Mouse (Mus musculus): ENCODE data around the gene CN725425. TPM values are rescaled to one million over a fixed set of nuclear protein-coding genes. Genes with fewer than 3 reads are reported as not detected.

Gene CN725425
- polyA plus RNA-seq (2016; fragmentation: Nextera tagmentation; extraction: Ambion mirVana), result not detected in 2 replicates

DNA sequence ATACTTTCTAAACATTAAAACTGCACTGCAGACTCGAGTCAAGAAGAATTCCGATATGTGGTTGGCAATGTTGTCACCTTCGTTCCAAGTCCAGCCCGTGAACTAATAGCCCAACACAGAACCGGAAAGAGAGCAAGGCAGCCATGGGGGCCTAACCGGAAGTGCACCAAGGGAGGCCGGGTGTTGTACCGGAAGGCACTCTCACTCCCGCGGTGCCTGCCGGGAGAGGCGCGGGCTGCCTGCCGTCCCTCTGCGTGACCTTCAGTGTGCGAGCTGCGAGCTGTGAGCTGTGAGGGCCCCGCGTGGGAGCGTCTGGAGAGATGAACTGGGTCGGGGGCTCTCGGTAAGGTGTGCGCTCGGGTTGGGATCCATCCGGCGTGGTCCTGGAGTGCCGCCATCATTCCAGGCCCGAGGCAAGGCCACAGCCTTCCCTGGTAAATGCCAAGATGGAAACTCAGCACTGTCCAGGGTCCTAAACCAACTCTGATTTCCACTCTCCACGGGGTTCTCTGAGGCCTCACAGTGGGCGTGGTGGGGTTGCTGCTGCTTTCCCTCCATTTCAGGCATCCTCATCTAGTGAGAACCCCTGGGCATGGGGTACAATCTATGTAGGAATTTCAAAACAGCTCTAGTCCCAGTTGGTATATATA lies at the start of gene CN725425:
Gene CN725425 (plus strand): TSS at position 239 of the 650 bp plus-strand sequence.
- 94% methylated on average over 30 of the region's 30 CpGs for WGBS
- Histone ChIP-seq H3K4me1 (no peaks in the 10 kb centered on the region), H3K27ac (no peak within 1 kb of the TSS), H3K9ac (no peak within 1 kb of the TSS), H3K4me2 (replicated peaks) (no peak within 1 kb of the TSS), H3K27me3 (replicated peaks) (no peaks in the 10 kb centered on the region), H3K9me3 (no peaks in the 10 kb centered on the region), H3K36me3 (no peaks in the 10 kb centered on the region), H3K4me3 (no peak within 1 kb of the TSS)
- ATAC-seq (ENCODE audit: low FRiP score, low read depth), result no peak

DNA sequence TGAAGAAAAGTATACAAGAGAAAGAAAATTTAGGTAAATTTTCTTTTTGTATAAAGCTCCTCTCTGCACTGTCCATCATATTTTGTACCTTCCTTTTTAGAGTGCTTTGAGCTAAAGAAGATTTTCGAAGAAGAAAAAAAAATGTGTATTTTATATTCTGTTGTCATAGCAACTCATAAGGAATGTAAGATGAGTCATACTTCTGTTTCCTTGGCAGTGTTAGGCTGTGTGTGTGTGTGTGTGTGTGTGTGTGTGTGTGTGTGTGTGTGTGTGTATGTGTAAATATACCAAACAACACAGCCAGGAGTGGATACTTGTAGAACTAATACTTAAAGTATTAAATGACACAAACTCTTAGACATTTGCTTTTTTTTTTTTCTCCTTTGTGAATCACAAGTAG lies 46.7 kb upstream of the CN725425 start:
- Histone ChIP-seq H3K9ac (no peak overlapping the region), H3K9me3 (peaks cover 7% of the 10 kb centered on the region; the same call in 1 of the 2 replicates), H3K36me3 (peaks cover 43% of the 10 kb centered on the region), H3K27ac (no peak overlapping the region), H3K4me1 (no peaks in the 10 kb centered on the region), H3K4me3 (no peak overlapping the region), H3K27me3 (replicated peaks) (no peaks in the 10 kb centered on the region), H3K4me2 (replicated peaks) (no peak overlapping the region)
- 87% methylated on average over 1 of the region's 1 CpGs for WGBS
- ATAC-seq (ENCODE audit: low FRiP score, low read depth), result no peak

GRCm38 (mm10) chr15:91153311-91153710 lies 46.0 kb upstream of the CN725425 start:
- 81% methylated on average over 3 of the region's 3 CpGs for WGBS
- ATAC-seq (ENCODE audit: low FRiP score, low read depth), result no peak
- peaks cover 7% of the 10 kb centered on the region; the same call in 1 of the 2 replicates for H3K9me3 ChIP-seq
- H3K9ac ChIP-seq, result no peak overlapping the region
- H3K4me2 ChIP-seq (replicated peaks), result no peak overlapping the region
- no peak overlapping the region for H3K27ac ChIP-seq
- no peak overlapping the region for H3K4me3 ChIP-seq
- no peaks in the 10 kb centered on the region for H3K27me3 ChIP-seq (replicated peaks)
- peaks cover 38% of the 10 kb centered on the region for H3K36me3 ChIP-seq
- no peaks in the 10 kb centered on the region for H3K4me1 ChIP-seq

DNA sequence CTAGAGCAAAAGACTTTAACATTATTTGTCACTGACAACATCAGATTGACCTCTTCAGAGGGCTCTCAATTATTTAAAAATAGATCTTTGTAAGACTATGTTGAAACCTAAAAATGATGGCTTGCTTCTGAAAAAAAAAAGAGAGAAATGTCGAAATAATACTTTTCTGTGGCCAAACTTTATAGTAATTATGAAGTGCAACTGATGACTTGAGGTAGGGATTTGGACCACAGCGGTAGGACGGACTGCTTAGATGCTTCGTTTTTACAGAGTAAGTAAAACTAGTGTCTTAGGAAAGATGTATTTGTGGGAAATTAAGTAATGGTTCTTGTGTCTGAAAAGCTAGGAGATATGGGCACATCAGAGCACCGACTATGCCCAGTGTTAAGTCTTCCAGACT lies 38.1 kb upstream of the CN725425 start:
- no peak for ATAC-seq (ENCODE audit: low FRiP score, low read depth)
- no peaks in the 10 kb centered on the region for H3K4me1 ChIP-seq
- no peaks in the 10 kb centered on the region; the same call in 1 of the 2 replicates for H3K9me3 ChIP-seq
- H3K27ac ChIP-seq, result no peak overlapping the region
- H3K27me3 ChIP-seq (replicated peaks), result no peaks in the 10 kb centered on the region
- H3K9ac ChIP-seq, result no peak overlapping the region
- H3K4me2 ChIP-seq (replicated peaks), result no peak overlapping the region
- no peak overlapping the region for H3K4me3 ChIP-seq
- 91% methylated on average over 5 of the region's 5 CpGs for WGBS
- H3K36me3 ChIP-seq, result peaks cover 22% of the 10 kb centered on the region

DNA sequence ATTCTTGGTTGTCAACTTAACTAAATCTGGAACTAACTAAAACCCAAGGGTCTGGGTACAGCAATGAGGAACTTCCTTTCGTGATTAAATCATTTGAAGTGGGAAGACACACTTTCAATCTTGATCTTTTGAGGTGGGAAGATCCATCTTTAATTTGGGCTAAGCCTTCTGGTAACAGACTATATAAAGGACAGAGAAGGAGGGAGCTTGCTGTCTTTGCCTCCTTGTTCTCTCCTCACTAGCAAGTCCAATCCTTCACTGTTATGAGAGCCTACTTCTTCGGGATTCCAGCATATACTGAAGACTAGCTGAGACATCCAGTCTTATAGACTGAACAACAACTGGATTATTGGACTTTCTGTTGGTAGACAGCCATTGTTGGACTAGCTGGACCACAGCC lies 35.8 kb upstream of the CN725425 start:
- H3K4me2 ChIP-seq (replicated peaks), result no peak overlapping the region
- WGBS, result 88% methylated on average over 2 of the region's 2 CpGs
- H3K4me3 ChIP-seq, result no peak overlapping the region
- no peak overlapping the region for H3K9ac ChIP-seq
- H3K27ac ChIP-seq, result no peak overlapping the region
- no peaks in the 10 kb centered on the region for H3K9me3 ChIP-seq
- H3K27me3 ChIP-seq (replicated peaks), result no peaks in the 10 kb centered on the region
- H3K4me1 ChIP-seq, result no peaks in the 10 kb centered on the region
- no peak for ATAC-seq (ENCODE audit: low FRiP score, low read depth)
- H3K36me3 ChIP-seq, result peaks cover 8% of the 10 kb centered on the region; the same call in 1 of the 2 replicates

DNA sequence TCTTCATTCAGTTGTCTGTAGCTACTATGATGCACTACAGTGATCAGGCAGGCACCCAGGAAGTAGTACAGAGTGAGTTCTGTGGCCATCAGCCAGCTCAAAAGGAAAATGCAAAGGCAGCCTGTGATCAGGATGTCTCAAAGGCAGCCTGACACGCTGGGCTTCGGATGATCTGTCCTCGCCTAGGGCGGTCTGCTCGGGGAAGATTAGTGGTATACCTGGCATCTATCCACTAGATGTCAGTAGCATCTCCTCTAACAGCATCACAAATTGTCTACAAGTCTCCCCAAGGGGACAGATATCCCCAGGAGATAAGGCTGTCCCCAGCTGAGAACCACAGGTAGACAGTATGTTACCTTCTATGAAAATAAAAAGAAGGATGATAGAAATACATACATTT lies 34.3 kb upstream of the CN725425 start:
- no peak overlapping the region for H3K9ac ChIP-seq
- 1% methylated on average over 5 of the region's 5 CpGs for WGBS
- H3K27me3 ChIP-seq (replicated peaks), result no peaks in the 10 kb centered on the region
- no peak for ATAC-seq (ENCODE audit: low FRiP score, low read depth)
- no peak overlapping the region for H3K4me3 ChIP-seq
- no peaks in the 10 kb centered on the region for H3K4me1 ChIP-seq
- H3K9me3 ChIP-seq, result no peaks in the 10 kb centered on the region
- no peak overlapping the region for H3K4me2 ChIP-seq (replicated peaks)
- no peak overlapping the region for H3K27ac ChIP-seq
- peaks cover 3% of the 10 kb centered on the region; the same call in 1 of the 2 replicates for H3K36me3 ChIP-seq

DNA sequence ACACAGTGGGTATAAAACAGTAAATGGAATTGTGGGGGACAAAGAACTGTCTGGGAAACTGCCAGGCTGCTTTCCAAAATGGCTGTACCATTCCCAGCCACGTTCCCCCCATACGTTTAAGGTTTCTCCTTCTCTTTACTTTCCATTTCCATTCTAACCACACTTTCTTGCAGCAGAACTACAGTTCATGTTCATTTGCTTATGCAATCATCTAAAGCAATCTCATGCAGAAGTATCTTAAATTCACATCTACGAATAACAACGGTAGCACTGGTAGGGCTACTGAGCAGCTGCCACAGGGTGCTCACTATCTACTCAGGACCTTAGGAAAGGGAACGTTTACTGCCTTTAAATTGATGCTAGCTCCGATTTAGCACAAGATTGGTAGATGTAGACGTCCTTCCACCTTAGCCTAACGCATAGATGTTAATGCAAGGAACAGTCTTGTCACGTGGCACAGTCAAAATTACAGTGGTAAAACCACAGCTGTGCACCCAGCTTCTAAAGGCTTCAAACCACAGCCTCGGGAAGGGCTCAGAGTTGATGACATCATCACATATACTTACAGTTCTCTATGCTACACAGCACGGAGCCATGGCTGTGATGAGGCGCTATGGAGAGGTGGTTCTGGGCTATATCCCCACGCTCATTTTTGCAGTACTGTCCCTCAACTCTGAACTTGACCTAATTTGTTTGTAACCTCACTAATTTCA lies 31.3 kb upstream of the CN725425 start:
- Histone ChIP-seq H3K27ac (no peak overlapping the region), H3K4me2 (replicated peaks) (no peak overlapping the region), H3K4me1 (no peaks in the 10 kb centered on the region), H3K4me3 (no peak overlapping the region), H3K36me3 (peaks cover under 1% of the 10 kb centered on the region; the same call in 1 of the 2 replicates), H3K27me3 (replicated peaks) (no peaks in the 10 kb centered on the region), H3K9me3 (no peaks in the 10 kb centered on the region), H3K9ac (no peak overlapping the region)
- no peak for ATAC-seq (ENCODE audit: low FRiP score, low read depth)
- WGBS, result 91% methylated on average over 13 of the region's 13 CpGs

DNA sequence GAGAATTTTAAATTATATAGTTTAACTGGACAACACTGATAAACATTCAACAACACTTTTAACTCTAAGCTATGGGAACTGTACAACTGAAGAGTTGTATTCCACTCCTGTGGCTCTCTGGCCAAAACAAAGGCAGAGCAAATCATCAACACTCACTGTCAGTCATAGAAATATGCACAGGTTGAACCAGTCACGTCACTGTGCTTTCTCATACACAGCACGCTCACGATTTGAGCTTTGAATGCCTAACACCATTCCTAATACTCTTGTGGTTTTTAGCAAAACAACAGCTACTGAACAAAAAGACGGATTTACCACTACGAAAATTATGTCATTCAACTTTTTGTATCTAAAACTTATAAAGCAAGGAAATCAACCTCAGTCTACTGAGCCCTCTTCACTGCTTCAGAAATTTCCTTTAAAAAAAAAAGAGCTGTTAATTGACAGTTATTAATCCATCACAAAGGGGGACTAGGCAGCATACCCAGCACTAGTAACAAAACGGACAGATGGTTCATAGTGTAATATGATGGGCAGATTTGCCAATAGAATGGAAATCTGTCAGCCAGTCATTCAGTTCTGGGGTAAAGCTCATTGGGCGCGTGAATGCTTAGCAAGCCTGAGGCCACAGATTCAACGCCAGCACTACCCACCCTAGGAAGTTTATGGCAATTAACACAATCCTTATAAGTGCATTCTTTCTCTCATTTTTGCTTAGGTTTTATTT lies 28.5 kb upstream of the CN725425 start:
- Histone ChIP-seq H3K4me1 (no peaks in the 10 kb centered on the region), H3K9me3 (no peaks in the 10 kb centered on the region), H3K27me3 (replicated peaks) (no peaks in the 10 kb centered on the region), H3K4me3 (no peak overlapping the region), H3K9ac (no peak overlapping the region), H3K4me2 (replicated peaks) (no peak overlapping the region), H3K27ac (no peak overlapping the region), H3K36me3 (peaks cover 2% of the 10 kb centered on the region; the same call in 1 of the 2 replicates)
- no peak for ATAC-seq (ENCODE audit: low FRiP score, low read depth)
- 78% methylated on average over 9 of the region's 9 CpGs for WGBS

- no peak overlapping the region for H3K4me3 ChIP-seq
- peaks cover 2% of the 10 kb centered on the region; the same call in 1 of the 2 replicates for H3K36me3 ChIP-seq
- no peak for ATAC-seq (ENCODE audit: low FRiP score, low read depth)
- no peaks in the 10 kb centered on the region for H3K9me3 ChIP-seq
- no peaks in the 10 kb centered on the region for H3K27me3 ChIP-seq (replicated peaks)
- WGBS, result 77% methylated on average over 4 of the region's 4 CpGs
- H3K9ac ChIP-seq, result no peak overlapping the region
- no peak overlapping the region for H3K27ac ChIP-seq
- H3K4me1 ChIP-seq, result no peaks in the 10 kb centered on the region
- no peak overlapping the region for H3K4me2 ChIP-seq (replicated peaks)
Observed at GRCm38 (mm10) chr15:91171332-91171731, 28.0 kb upstream of the CN725425 start.

GRCm38 (mm10) chr15:91172193-91172592 lies 27.1 kb upstream of the CN725425 start:
- Histone ChIP-seq H3K9me3 (no peaks in the 10 kb centered on the region), H3K9ac (no peak overlapping the region), H3K27ac (no peak overlapping the region), H3K4me2 (replicated peaks) (no peak overlapping the region), H3K4me3 (no peak overlapping the region), H3K4me1 (no peaks in the 10 kb centered on the region), H3K27me3 (replicated peaks) (no peaks in the 10 kb centered on the region), H3K36me3 (peaks cover 2% of the 10 kb centered on the region; the same call in 1 of the 2 replicates)
- ATAC-seq (ENCODE audit: low FRiP score, low read depth), result no peak
- 91% methylated on average over 4 of the region's 4 CpGs for WGBS

DNA sequence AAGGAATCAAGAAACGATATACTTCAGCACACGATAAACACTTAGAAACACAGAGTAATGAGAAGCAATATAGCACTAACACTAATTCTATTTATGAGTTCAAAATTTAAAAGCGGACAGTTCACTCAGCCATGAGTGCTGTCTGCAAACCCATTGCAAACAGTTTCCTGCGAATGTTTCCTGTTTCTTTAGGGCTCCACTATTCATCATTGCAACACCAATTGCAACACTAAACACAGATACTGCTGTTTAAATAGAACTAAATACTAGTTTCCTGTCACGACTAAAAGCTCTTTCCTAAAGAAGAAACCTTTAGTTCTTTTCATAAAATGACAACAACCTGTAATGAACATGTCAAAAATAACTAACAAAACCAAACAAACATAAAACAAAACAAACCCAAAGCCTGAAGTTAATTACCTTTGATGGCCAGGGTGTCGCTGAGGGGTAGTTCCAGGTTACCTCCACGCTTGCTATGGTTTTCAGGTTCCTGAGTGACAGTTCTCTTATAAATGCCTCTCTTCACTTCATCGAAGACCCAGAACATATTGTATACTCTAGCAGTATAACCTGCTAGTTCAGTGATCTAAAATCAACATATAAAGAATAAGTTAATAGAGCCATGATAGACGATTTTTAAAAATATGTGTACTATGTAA lies 20.5 kb upstream of the CN725425 start:
- Histone ChIP-seq H3K27me3 (replicated peaks) (no peaks in the 10 kb centered on the region), H3K9ac (no peak overlapping the region), H3K36me3 (no peaks in the 10 kb centered on the region), H3K4me2 (replicated peaks) (no peak overlapping the region), H3K9me3 (no peaks in the 10 kb centered on the region), H3K4me3 (no peak overlapping the region), H3K27ac (no peak overlapping the region), H3K4me1 (no peaks in the 10 kb centered on the region)
- WGBS, result 83% methylated on average over 9 of the region's 9 CpGs
- no peak for ATAC-seq (ENCODE audit: low FRiP score, low read depth)

Data from neural tube, embryonic 12.5 days (tissue).